Mouse (Mus musculus) G1E (cell line): ENCODE measurements at regions not wholly inside any gene's neighbourhood (a gene's known extent, or its start where the extent isn't known, plus 50 kb on each side); places are given as distances from the start of the nearest gene placed in this dataset.

Experiments
- CTCF ChIP-seq: IDR thresholded peaks from 2 replicates; pipeline ENCODE4 v1.5.1; 2012; ENCODE audit warnings: low read depth, low read length, inconsistent platforms, mixed read lengths
- GATA2 ChIP-seq: IDR thresholded peaks from 2 replicates; pipeline ENCODE4 v1.6.1; 2012; ENCODE audit warnings: low read depth, low read length, inconsistent platforms, borderline replicate concordance
- POLR2AphosphoS5 ChIP-seq: IDR thresholded peaks from 2 replicates; pipeline ENCODE4 v1.6.1; 2012; ENCODE audit warnings: low read depth, low read length, inconsistent platforms; ENCODE audit not compliant: insufficient replicate concordance

DNA sequence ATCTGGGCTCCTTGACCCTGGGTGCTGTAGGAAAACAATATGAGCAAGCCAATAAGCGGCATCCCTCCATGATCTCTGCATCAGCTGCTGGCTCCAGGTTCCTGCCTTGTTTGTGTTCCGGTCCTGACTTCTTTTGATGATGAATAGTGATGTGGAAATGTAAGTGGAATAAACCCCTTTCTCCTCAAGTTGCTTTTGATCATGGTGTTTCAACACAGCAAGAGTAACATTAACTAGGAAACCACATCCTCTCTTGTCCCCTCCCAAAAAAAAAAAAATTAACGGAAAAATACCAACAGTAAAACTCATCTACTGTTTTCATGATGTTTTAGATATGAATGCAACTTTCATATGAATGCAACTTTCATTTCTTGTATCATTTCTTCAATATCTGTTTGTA lies 1024.6 kb upstream of the Sel1l start:
- no peak for TF ChIP-seq CTCF
- no peak for TF ChIP-seq POLR2AphosphoS5
- no peak for TF ChIP-seq GATA2
